Mouse (Mus musculus): Measurements from ENCODE around the gene Gltp.
A peak's percentile ranks its signal among the peaks of the same experiment; 100 is the strongest.

Gene Gltp

GRCm38 (mm10) chr5:114661029-114661428 lies 29.8 kb downstream of the Gltp start:
- no peak for DNase-seq (ENCODE audit: low spot score in 2 of 2)

DNA sequence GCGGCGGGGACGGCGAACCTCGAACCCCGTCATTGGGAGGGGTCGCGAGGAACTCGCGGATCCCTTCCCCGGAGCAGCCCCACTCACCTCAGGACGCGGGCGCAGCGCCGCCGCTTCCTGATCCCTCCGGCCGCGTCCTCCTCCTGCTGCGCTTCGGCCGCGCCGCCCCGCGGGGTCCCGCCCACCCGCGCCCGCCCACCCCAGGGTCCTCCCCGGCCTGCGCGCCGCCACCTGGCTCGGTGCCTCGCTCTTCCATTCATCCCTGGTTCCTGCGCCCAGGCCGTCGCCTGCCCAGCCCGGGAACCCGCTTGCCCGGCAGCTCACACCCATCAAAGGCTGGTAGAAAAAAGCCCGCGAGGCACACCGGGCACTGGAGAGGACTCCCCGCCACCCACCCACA lies 32.5 kb downstream of the Gltp start, which contains the start of gene Trpv4:
Gene Trpv4, minus strand, starts transcription at position 167 of the 400 bp plus-strand sequence.
- DNase-seq (ENCODE audit: low spot score in 2 of 2), result no peak

- no peak for DNase-seq (ENCODE audit: low spot score in 2 of 2)
These were observed 33.4 kb downstream of the Gltp start for GRCm38 (mm10) chr5:114657426-114657825.

- DNase-seq (ENCODE audit: low spot score in 2 of 2), result no peak
These were observed 34.5 kb downstream of the Gltp start for GRCm38 (mm10) chr5:114656305-114656704.

GRCm38 (mm10) chr5:114655721-114656120 lies 35.1 kb downstream of the Gltp start:
- DNase-seq (ENCODE audit: low spot score in 2 of 2), result no peak

- no peak for DNase-seq (ENCODE audit: low spot score in 2 of 2)
These were observed 36.9 kb downstream of the Gltp start for GRCm38 (mm10) chr5:114653656-114654437.

DNA sequence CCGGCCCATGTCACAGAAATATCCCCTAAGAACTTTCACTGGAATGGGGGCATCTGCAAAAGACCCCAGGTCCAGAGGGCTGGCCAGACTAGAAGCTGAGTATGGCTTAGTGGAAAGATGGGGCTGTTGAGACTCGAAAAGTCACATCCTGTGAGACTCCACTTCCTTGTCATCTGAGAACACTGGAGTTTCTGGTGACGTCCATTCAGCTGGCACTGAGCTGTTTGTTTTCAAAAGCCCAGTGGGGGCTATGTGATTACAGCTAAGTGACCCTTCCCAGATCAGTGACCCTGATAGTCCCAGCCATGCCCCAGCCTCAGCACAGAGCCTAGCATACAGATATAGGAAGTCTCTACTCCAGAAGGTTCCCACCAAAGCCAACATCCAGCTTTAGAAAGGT lies 39.3 kb downstream of the Gltp start:
- no peak for DNase-seq (ENCODE audit: low spot score in 2 of 2)

GRCm38 (mm10) chr5:114651002-114651401 lies 39.8 kb downstream of the Gltp start:
- no peak for DNase-seq (ENCODE audit: low spot score in 2 of 2)

DNA sequence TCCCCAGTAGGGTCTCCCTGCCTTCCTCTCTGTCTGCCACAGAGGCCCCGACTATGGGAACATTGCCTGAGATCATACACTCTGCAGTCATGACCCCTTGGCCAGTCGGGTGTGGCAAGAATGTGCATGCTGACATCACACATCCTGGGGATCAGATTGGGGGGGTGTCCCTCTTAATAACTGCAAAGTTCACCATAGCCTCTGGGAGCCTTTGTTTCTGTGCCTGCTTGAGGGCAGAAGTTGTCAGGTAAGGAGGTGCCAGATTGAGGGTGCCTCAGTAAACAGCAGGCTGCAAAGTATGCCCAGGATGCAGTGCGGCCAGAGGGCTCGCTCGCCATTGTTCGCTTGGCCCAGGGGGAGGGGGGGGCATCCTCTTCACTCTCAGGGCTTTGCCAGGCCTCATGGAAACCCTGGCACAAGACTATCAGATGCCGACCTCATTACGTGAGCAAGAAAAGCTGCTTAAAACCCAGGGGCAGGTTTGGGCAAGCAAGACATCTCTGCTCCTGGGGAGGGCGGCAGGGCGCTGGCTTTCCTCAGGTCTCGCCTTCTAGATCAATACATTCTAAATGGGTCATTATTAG lies 42.0 kb downstream of the Gltp start:
- no peak for DNase-seq (ENCODE audit: low spot score in 2 of 2)

- peak in 1 of 2 experiments; percentile 6 for DNase-seq (ENCODE audit: low spot score in 2 of 2)
These were observed 43.4 kb downstream of the Gltp start for GRCm38 (mm10) chr5:114647211-114647974.

DNA sequence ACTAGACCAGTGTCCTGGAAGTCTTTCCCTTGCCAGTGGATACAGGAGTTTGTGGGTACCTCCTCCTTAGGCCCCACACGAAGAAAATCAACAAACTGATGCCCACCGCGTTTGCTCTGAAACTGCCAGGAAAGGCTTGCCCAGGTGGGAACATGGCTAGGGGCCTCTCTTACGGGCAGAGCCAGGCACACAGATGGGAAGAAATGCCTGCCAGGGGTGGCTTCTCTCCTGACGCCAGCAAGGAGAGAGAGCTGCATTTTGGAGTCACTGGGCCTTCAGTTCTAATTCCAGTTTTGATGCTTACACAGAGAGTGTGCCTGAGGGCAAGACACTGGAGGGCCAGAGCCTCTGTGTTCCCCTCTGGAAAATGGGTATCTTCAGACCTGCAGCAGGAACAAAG lies 44.9 kb downstream of the Gltp start:
- DNase-seq (ENCODE audit: low spot score in 2 of 2), result no peak

DNA sequence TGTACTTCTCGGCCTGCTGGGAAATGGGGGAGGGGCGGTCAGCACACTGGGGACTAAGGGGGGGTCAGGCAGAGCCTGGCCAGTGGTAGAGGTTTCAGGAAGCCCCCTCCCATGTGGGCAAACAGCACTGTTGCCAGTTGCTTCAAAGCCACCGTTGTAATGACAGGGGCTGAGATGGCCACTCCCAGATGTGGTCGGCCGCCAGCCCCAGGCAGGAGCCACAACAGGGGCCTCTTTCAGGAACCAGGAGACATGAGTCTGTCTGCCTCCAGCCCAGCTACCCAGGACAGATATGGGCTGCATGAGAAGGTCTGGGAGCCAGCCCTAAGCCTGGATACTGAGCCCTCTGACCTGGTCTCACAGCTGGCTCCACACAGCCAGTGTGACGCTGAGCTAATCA lies 45.9 kb downstream of the Gltp start:
- DNase-seq (ENCODE audit: low spot score in 2 of 2), result no peak

- DNase-seq (ENCODE audit: low spot score in 2 of 2), result no peak
These were observed 50.0 kb downstream of the Gltp start for GRCm38 (mm10) chr5:114640809-114641208.

GRCm38 (mm10) chr5:114639645-114639957 lies 51.2 kb downstream of the Gltp start:
- no peak for DNase-seq (ENCODE audit: low spot score in 2 of 2)

GRCm38 (mm10) chr5:114638769-114639644 lies 51.8 kb downstream of the Gltp start:
- peak; percentile 82 to 87 for DNase-seq (ENCODE audit: low spot score in 2 of 2)

DNA sequence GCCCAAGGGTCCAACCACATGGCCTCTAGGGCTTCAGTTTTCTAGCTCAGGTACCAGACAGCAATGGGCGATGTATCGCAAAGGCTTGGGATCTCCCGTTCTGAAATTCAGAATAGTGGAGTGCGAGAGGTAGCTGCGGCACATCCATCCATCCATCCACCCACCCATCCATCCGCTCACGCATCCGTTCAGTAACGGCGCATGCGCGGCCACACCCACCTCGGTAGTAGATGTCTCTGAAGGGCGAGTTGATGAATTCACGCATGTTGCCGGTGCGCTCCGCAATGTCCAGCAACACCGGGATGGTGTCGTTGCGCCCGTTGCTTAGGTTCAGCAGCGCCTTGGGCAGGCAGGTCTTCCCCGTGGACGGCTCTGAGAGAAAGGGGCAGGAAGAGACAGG lies 54.7 kb downstream of the Gltp start:
- DNase-seq (ENCODE audit: low spot score in 2 of 2), result no peak

GRCm38 (mm10) chr5:114631336-114631735 lies 59.4 kb downstream of the Gltp start:
- DNase-seq (ENCODE audit: low spot score in 2 of 2), result no peak

- DNase-seq (ENCODE audit: low spot score in 2 of 2), result peak in 1 of 2 experiments; percentile 52
These were observed 65.2 kb downstream of the Gltp start for GRCm38 (mm10) chr5:114625590-114625989.

GRCm38 (mm10) chr5:114620305-114620704 lies 70.5 kb downstream of the Gltp start:
- DNase-seq (ENCODE audit: low spot score in 2 of 2), result no peak

All from frontal cortex, postnatal 36 days (tissue).